In genomic region chr5:74348079-74348870, GRCm38 (mm10) we compare ENCODE assay signal across 16 mouse cellular contexts.
DNase-seq lines count a peak whose midpoint lies in the region; ATAC-seq lines count a peak whose summit lies in the region.
"Had no signal": no experiment of that assay in that cellular context is flagged by ENCODE, and none has a peak within 500 bp of the region (broad histone marks: within the 10 kb centered on the region; RNA-seq: fewer than 3 reads in every experiment).

No protein-coding gene starts in this region.

- peak; percentile 45 to 56; a peak in 3 of 4 replicates for ATAC-seq in hematopoietic stem cell, adult 5-6 weeks (replicated peaks in 1 of 2; ENCODE audit: insufficient read depth in 1 of 2, low FRiP score in 2 of 2, low TSS enrichment in 1 of 2, low read depth in 1 of 2, poor library complexity in 2 of 2, severe bottlenecking in 2 of 2)
- ATAC-seq: intestine, embryonic 16.5 days; liver, embryonic 12.5 days; lung, postnatal 0 days had no signal

- peak; percentile 11 to 43 for DNase-seq in left cerebral cortex, postnatal 25 days (ENCODE audit: low spot score in 2 of 2)
- DNase-seq in left cerebral cortex, postnatal 4 days: no peak
- peak; percentile 48 for DNase-seq in A20 (ENCODE audit: low read depth, low spot score)
- peak; percentile 31 for DNase-seq in CD4-positive, CD25-positive, alpha-beta regulatory T cell, adult 2 months (ENCODE audit: low read depth, low spot score)
- no peak for DNase-seq in kidney, postnatal 36 days
- no peak for DNase-seq in testis, postnatal 10 days (ENCODE audit: low spot score)
- DNase-seq in spleen, postnatal 4 days (ENCODE audit: low spot score in 2 of 2): no peak
- DNase-seq: adrenal gland, adult 2 months; cerebellum, adult 18-20 months; kidney, postnatal 10 days; layer of hippocampus, adult 9-11 months; thymus, postnatal 25 days had no signal

- intact Hi-C loops in left cerebral cortex, postnatal 25 days (cut with DNase I): loop anchor here (5.0 kb wide), 1 partner anchor 1451 kb away; no protein-coding TSS in a partner anchor
- intact Hi-C loops in left cerebral cortex, postnatal 4 days (cut with DNase I): no loop called here

Comparison
In these comparisons a context has a peak if more than half of its experiments do, and no peak if none do; other contexts are left out.
1. DNase-seq: peak in left cerebral cortex, postnatal 25 days (2 of 2), A20 (single experiment) and CD4-positive, CD25-positive, alpha-beta regulatory T cell, adult 2 months (single experiment); none in left cerebral cortex, postnatal 4 days (single experiment), kidney, postnatal 36 days (0 of 2), testis, postnatal 10 days (single experiment) and spleen, postnatal 4 days (0 of 2).